Mouse (Mus musculus): ENCODE results near the gene Pls1. TPM values are rescaled to one million over a fixed set of nuclear protein-coding genes. Genes with fewer than 3 reads are reported as not detected.
A peak's percentile ranks its signal among the peaks of the same experiment; 100 is the strongest.

The Pls1 gene
- polyA plus RNA-seq, 2 experiments = 3.2 to 11.0 TPM

GRCm38 (mm10) chr9:95809596-95809995 lies 35.5 kb downstream of the Pls1 start:
- no peak overlapping the region for H3K9ac ChIP-seq (replicated peaks)
- no peaks in the 10 kb centered on the region for H3K4me1 ChIP-seq (replicated peaks; ENCODE audit: control insufficient read depth in 2 of 2, insufficient read depth in 2 of 2, low read length in 1 of 2)
- no peaks in the 10 kb centered on the region for H3K36me3 ChIP-seq (replicated peaks; ENCODE audit: control insufficient read depth, insufficient read depth, low read depth)
- ATAC-seq (ENCODE audit: insufficient read depth) (no peak), DNase-seq (ENCODE audit: low read depth in 3 of 3, low spot score in 3 of 3) (no peak)
- H3K4me2 ChIP-seq (ENCODE audit: low read depth) = no peak overlapping the region
- H3K27ac ChIP-seq = no peak overlapping the region
- 67% methylated on average over 4 of the region's 4 CpGs for WGBS (ENCODE audit: insufficient replicate concordance)
- no peaks in the 10 kb centered on the region for H3K27me3 ChIP-seq (ENCODE audit: control insufficient read depth, insufficient read depth, low read length)
- TF ChIP-seq CTCF (IDR thresholded peaks at IDR 0.05; ENCODE audit: low read depth) = no peak
- H3K4me3 ChIP-seq (ENCODE audit: insufficient read depth in 1 of 2, low read depth in 2 of 2, low read length in 2 of 2) = no peak overlapping the region
- H3K9me3 ChIP-seq (ENCODE audit: control insufficient read depth, low read length) = no peaks in the 10 kb centered on the region

GRCm38 (mm10) chr9:95805449-95805848 lies 39.7 kb downstream of the Pls1 start:
- no peak overlapping the region for H3K27ac ChIP-seq
- H3K36me3 ChIP-seq (replicated peaks; ENCODE audit: control insufficient read depth, insufficient read depth, low read depth) = no peaks in the 10 kb centered on the region
- WGBS (ENCODE audit: insufficient replicate concordance) = 59% methylated on average over 12 of the region's 12 CpGs
- H3K4me1 ChIP-seq (replicated peaks; ENCODE audit: control insufficient read depth in 2 of 2, insufficient read depth in 2 of 2, low read length in 1 of 2) = peaks cover 0 to 8% of the 10 kb centered on the region in 2 experiments; a peak in 2 of 4 replicates
- H3K9ac ChIP-seq (replicated peaks) = no peak overlapping the region
- H3K27me3 ChIP-seq (ENCODE audit: control insufficient read depth, insufficient read depth, low read length) = no peaks in the 10 kb centered on the region
- ATAC-seq (ENCODE audit: insufficient read depth) (no peak), DNase-seq (ENCODE audit: low read depth in 3 of 3, low spot score in 3 of 3) (no peak)
- H3K4me3 ChIP-seq (ENCODE audit: insufficient read depth in 1 of 2, low read depth in 2 of 2, low read length in 2 of 2) = no peak overlapping the region
- no peak overlapping the region for H3K4me2 ChIP-seq (ENCODE audit: low read depth)
- TF ChIP-seq EP300 (IDR thresholded peaks at IDR 0.05; ENCODE audit: low read depth) = no peak
- no peak for TF ChIP-seq CTCF (IDR thresholded peaks at IDR 0.05; ENCODE audit: low read depth)
- no peaks in the 10 kb centered on the region for H3K9me3 ChIP-seq (ENCODE audit: control insufficient read depth, low read length)

GRCm38 (mm10) chr9:95803783-95804182 lies 41.3 kb downstream of the Pls1 start:
- 14% methylated on average over 3 of the region's 3 CpGs for WGBS (ENCODE audit: insufficient replicate concordance)
- H3K27ac ChIP-seq = no peak overlapping the region
- peaks cover 0 to 8% of the 10 kb centered on the region in 2 experiments; a peak in 2 of 4 replicates for H3K4me1 ChIP-seq (replicated peaks; ENCODE audit: control insufficient read depth in 2 of 2, insufficient read depth in 2 of 2, low read length in 1 of 2)
- H3K27me3 ChIP-seq (ENCODE audit: control insufficient read depth, insufficient read depth, low read length) = no peaks in the 10 kb centered on the region
- TF ChIP-seq EP300 (IDR thresholded peaks at IDR 0.05; ENCODE audit: low read depth) (no peak), CTCF (IDR thresholded peaks at IDR 0.05; ENCODE audit: low read depth) (no peak)
- H3K4me2 ChIP-seq (ENCODE audit: low read depth) = no peak overlapping the region
- ATAC-seq (ENCODE audit: insufficient read depth) = no peak
- no peak overlapping the region for H3K9ac ChIP-seq (replicated peaks)
- no peak for DNase-seq (ENCODE audit: low read depth in 3 of 3, low spot score in 3 of 3)
- no peak overlapping the region for H3K4me3 ChIP-seq (ENCODE audit: insufficient read depth in 1 of 2, low read depth in 2 of 2, low read length in 2 of 2)
- H3K9me3 ChIP-seq (ENCODE audit: control insufficient read depth, low read length) = no peaks in the 10 kb centered on the region
- H3K36me3 ChIP-seq (replicated peaks; ENCODE audit: control insufficient read depth, insufficient read depth, low read depth) = no peaks in the 10 kb centered on the region

GRCm38 (mm10) chr9:95801610-95802451 lies 43.3 kb downstream of the Pls1 start:
- H3K27ac ChIP-seq = no peak overlapping the region

GRCm38 (mm10) chr9:95796323-95796722 lies 48.8 kb downstream of the Pls1 start:
- no peaks in the 10 kb centered on the region for H3K9me3 ChIP-seq (ENCODE audit: control insufficient read depth, low read length)
- no peaks in the 10 kb centered on the region; a peak in 1 of 4 replicates for H3K4me1 ChIP-seq (replicated peaks; ENCODE audit: control insufficient read depth in 2 of 2, insufficient read depth in 2 of 2, low read length in 1 of 2)
- WGBS (ENCODE audit: insufficient replicate concordance) = 58% methylated on average over 2 of the region's 2 CpGs
- no peak overlapping the region for H3K4me2 ChIP-seq (ENCODE audit: low read depth)
- H3K4me3 ChIP-seq (ENCODE audit: insufficient read depth in 1 of 2, low read depth in 2 of 2, low read length in 2 of 2) = no peak overlapping the region
- no peaks in the 10 kb centered on the region for H3K27me3 ChIP-seq (ENCODE audit: control insufficient read depth, insufficient read depth, low read length)
- ATAC-seq (ENCODE audit: insufficient read depth) = no peak
- no peaks in the 10 kb centered on the region for H3K36me3 ChIP-seq (replicated peaks; ENCODE audit: control insufficient read depth, insufficient read depth, low read depth)
- no peak for DNase-seq (ENCODE audit: low read depth in 3 of 3, low spot score in 3 of 3)
- TF ChIP-seq EP300 (IDR thresholded peaks at IDR 0.05; ENCODE audit: low read depth) (no peak), CTCF (IDR thresholded peaks at IDR 0.05; ENCODE audit: low read depth) (no peak)
- no peak overlapping the region for H3K27ac ChIP-seq
- H3K9ac ChIP-seq (replicated peaks) = no peak overlapping the region

More at GRCm38 (mm10) chr9:95801610-95802451, 43.3 kb downstream of the Pls1 start:
- Histone ChIP-seq H3K9ac (replicated peaks) (no peak overlapping the region), H3K4me2 (ENCODE audit: low read depth) (no peak overlapping the region), H3K4me3 (ENCODE audit: insufficient read depth in 1 of 2, low read depth in 2 of 2, low read length in 2 of 2) (no peak overlapping the region), H3K4me1 (replicated peaks; ENCODE audit: control insufficient read depth in 2 of 2, insufficient read depth in 2 of 2, low read length in 1 of 2) (peaks cover 0 to 8% of the 10 kb centered on the region in 2 experiments; a peak in 2 of 4 replicates), H3K27me3 (ENCODE audit: control insufficient read depth, insufficient read depth, low read length) (no peaks in the 10 kb centered on the region), H3K9me3 (ENCODE audit: control insufficient read depth, low read length) (no peaks in the 10 kb centered on the region), H3K36me3 (replicated peaks; ENCODE audit: control insufficient read depth, insufficient read depth, low read depth) (no peaks in the 10 kb centered on the region)
- ATAC-seq (ENCODE audit: insufficient read depth) (peak; percentile 37; the same call in 1 of the 2 replicates), DNase-seq (ENCODE audit: low read depth in 3 of 3, low spot score in 3 of 3) (no peak)
- TF ChIP-seq CTCF (IDR thresholded peaks at IDR 0.05; ENCODE audit: low read depth) (no peak), EP300 (IDR thresholded peaks at IDR 0.05; ENCODE audit: low read depth) (no peak)
- WGBS (ENCODE audit: insufficient replicate concordance) = 21% methylated on average over 10 of the region's 10 CpGs

Measured in liver, embryonic 14.5 days (tissue).